Mouse (Mus musculus) skeletal muscle tissue, adult 2 months (tissue): ENCODE data around the gene Eef1akmt3.

Experiments used
- DNase-seq: peaks from one replicate; pipeline ENCODE4 v3.0.0-alpha.2; 2012; ENCODE audit warnings: low read depth, low spot score

Gene Eef1akmt3

DNA sequence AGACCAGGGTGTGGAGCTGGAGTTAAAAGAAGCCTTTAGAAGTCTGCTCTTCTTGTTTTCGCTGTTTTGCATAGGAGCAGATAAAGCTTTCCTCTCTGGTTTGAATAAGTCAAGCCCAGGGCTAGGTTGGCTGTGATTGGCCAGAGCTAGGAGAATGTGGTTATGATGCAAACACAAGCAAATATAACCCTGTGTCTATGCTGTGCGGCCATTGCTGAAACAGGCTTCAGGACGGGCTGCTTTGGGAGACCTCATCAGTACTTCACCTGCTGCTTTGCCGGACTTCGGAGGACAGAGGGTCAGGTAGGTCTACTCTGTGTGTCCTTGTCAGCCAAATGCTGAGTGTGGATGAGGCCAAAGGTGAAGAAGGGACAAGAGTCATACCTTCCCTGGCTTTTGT, 40.8 kb downstream of the Eef1akmt3 start, which contains the start of gene Avil:
Avil (plus strand) TSS at position 181 of the 400 bp plus-strand sequence.
- DNase-seq = no peak

GRCm38 (mm10) chr10:126997340-126998113, 43.8 kb downstream of the Eef1akmt3 start:
- DNase-seq = no peak

GRCm38 (mm10) chr10:126993621-126994020, 47.7 kb downstream of the Eef1akmt3 start:
- no peak for DNase-seq

DNA sequence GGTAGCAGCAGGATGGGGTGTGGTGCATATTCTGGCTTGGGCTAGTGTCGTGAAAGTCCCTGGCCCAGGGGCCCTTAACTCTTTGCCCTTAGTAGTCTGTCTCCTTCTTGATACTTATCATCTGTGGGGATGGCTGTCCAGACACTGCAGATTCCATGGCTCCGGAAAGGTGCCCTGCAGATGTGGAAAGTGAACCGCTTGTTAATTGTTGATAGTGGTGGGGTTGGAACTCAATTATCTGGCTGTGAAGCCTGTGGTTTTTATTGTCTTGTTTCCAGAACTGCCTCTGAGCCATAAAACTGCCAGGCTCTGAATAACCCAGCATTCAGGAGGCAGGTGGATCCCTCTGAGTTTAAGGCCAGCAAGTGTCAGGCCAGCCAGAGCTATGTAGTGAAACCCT, 49.6 kb downstream of the Eef1akmt3 start:
- DNase-seq = no peak

DNA sequence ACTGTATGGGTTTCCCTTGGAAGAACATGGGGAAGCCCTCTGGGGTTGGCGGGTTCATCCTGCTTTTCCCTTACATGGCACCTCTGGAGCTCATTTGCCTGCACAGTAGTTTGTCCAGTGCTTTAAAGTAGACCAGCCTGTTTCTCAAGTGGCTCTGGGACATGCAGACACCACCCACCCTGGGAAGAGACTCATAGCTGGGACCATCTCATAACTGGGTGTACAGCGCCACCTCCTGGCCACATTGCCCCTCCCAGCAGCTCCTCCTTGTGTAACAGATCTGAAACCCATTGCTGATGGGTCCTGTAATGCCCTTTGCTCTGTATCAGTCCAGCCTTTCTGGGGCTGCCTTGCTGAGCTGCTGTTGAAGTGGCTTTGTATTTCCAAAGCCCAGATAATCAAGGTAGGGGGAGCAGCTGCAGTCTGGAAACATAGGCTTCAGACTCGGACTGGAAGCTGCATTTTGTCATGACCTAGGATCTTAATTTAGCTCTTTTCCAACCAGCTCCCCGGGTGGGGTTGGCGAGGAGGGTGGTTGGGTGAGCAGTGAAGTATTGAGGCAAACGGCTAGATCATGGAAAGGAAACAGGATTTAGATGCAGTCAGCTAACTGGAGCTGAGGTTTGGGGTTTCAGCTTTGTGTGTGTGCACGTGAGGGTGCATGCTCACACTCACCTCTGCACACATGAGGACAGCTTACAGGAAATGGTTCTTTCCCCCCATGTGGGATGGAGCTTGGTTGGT, 50.8 kb downstream of the Eef1akmt3 start:
- peak; percentile 91 for DNase-seq

- no peak for DNase-seq
These were observed 52.7 kb downstream of the Eef1akmt3 start for GRCm38 (mm10) chr10:126988513-126989165.

DNA sequence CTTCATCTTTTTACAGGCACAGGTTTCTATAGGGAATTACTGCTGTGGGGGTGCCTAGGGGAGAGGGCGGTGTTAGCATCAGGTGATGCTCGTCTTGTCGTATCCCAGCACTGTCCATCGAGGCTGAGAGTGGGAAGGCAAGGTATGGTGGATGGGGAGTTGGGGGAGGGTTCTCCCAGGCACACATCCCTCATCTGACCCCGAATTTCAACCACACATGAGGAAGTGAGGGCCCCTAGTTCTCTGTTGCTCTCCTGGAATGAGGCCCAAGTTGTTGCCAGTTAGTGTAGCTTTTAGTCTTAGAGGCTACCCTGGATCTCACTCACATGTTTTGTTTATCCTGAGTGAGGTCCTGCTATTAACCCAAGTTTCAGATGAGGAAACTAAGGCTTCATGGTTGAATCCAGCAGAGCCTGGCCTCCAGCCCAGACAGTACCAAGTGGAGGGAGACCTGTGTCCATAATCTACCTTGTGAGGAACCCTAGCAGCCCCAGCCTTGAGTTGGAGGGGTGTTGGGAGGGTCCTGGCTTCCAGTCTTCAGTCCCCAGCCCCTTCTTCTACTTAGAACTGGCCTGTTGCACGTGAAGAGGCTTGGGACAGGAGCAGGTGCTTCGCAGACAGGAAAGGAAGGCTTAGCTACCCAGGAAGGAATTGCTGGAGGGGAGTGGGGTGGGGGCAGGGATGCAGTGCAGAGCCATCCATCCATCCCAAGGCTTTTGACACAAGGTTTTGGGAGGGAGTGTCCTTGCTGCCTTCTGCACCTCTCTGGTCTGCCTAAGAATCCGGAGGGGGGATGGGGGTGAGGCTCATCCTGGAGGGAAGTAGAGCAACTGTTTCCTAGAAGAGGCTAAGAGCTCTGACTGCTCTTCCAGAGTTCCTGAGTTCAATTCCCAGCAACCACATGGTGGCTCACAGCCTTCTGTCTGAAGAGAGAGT, 53.9 kb downstream of the Eef1akmt3 start:
- no peak for DNase-seq

DNA sequence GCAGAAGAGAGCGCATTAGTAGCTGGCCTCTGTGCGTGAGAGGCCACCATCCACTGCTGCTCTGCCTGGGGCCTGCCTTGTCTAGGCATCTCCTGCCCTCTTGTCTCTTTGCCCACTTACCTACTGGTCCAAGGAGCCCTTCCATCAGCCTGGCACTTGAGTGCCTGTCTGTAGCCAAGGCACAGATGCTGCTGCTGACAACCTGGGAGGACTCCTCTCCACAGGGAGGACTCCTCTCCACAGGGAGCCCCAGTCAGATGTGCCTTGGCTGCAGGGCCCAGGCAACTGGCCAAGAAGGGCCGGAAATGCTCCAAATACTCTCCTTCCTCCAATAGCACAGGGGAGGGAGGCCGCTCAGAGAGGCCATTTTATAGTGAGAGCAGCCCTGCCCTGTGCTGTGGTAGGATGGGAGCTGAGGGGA, 54.8 kb downstream of the Eef1akmt3 start:
- DNase-seq = peak; percentile 92

DNA sequence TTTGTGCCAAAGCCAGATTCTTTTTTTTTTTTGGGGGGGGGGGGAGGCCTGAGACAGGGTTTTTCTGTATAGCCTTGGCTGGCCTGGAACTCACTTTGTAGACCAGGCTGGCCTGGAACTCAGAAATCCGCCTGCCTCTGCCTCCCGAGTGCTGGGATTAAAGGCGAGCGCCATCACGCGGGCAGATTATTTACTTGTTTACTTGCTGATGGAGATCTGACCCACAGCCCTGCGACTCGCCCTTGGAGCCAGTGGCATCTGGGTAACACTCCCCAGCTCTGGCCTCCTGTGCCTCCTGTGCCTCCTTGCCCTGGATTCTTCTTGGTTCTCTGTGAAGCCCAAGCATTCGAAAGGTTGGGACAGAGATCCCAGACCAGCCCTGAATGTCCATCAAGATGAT, 55.7 kb downstream of the Eef1akmt3 start:
- no peak for DNase-seq

GRCm38 (mm10) chr10:126985127-126985526, 56.2 kb downstream of the Eef1akmt3 start:
- no peak for DNase-seq

- no peak for DNase-seq
These were observed 56.9 kb downstream of the Eef1akmt3 start for GRCm38 (mm10) chr10:126984189-126985004.

- no peak for DNase-seq
These were observed 58.1 kb downstream of the Eef1akmt3 start for GRCm38 (mm10) chr10:126983193-126983725.

GRCm38 (mm10) chr10:126981746-126982145, 59.6 kb downstream of the Eef1akmt3 start:
- DNase-seq = no peak
